Mouse (Mus musculus) kidney, postnatal 36 days (tissue): ENCODE measurements around the gene Pik3r3.
"Not testable (repeated sequence)": the region's sequence is repeated elsewhere in the genome, so short reads cannot be mapped to it uniquely, and the experiment has no call there.

Experiments
- DNase-seq, 2 experiments: peaks; one replicate each; pipeline ENCODE4 v3.0.0; 2021 to 2022; ENCODE audit warnings: mixed read lengths in 2 of 2

Pik3r3 gene

DNA sequence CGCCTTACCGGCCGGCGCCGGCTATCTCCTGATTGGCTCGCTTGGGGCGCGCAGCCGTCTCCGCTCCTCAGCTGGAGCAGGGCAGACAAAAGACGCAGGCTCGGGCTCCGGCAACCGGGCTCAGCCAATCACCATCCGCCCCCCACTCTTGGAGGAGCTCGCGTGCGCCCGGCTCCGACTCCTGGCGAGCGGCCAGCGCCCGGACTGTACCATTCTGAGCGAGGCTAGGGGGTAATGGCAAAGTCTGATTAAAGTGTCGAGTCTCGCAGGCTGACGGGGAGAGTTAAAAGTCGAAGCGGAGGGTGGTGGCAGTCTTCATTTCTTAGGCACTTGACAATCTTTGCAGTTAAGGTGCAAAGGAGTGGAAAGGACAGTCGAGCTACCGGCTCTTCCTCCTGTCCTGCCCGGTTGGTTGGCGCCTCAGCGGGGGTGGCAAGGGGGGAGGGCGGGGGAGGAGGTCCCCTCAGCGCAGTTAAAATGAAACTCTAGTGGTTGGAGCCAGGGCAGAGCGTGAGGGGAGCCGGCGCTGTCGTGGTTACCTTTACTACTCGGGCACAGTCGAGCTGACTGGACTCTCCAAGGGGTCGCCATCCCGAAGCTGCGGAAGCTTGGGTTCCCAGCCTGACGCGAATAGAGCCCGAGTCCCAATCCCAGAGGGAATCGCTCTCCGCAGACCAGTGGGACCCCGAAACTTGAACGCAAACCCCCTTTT, at the start of gene Pik3r3:
Gene Pik3r3, plus strand, starts transcription at position 479 of the 712 bp plus-strand sequence.
- DNase-seq, result peak; percentile 99

DNA sequence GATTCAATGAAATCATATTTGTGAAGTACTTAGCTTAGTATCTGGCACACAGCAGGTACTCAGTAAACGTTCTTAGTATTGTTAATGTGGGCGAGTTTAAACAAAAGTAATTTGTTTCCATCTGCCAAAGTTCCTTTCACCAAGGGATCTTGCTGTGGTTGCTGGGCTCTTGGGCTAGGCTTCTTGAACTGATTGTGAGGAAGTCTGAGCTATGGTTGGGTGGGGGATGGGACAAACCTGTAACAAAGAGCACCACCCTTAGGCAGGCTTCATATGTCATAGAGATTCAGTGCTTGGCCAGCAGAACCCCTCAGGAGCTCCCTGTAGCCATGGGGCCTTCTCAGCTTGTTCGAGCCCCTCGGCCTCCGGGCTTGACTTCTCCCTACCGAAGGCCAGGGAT, 48.3 kb upstream of the Pik3r3 start, which contains the start of the genes 1700042G07Rik and Gm49337:
Gene 1700042G07Rik, plus strand, starts transcription at position 301 of the 400 bp plus-strand sequence.
Gene Gm49337, plus strand, starts transcription at position 313 of the 400 bp plus-strand sequence.
- DNase-seq, result no peak

DNA sequence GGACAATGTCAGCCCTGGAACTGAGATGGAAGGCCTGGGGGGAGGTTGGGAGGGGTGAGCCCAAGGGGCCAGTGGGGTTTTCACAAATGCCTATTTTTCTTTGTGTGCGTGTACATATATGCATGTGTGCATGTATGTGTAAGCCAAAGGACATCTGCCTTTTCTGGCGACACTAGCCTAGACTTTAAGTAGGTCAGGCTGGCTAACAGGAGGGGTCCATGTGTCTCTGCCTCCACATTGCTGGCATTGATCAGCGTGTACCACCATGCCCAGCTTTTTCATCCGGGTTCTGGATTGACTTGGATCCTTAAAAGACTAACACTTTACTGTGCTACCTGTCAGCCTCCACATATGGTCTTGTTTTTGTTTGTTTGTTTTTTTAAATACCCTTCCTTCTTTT, 47.7 kb upstream of the Pik3r3 start:
- DNase-seq, result no peak

GRCm38 (mm10) chr4:116174466-116175116, 46.8 kb upstream of the Pik3r3 start:
- peak; percentile 71 to 77 for DNase-seq

DNA sequence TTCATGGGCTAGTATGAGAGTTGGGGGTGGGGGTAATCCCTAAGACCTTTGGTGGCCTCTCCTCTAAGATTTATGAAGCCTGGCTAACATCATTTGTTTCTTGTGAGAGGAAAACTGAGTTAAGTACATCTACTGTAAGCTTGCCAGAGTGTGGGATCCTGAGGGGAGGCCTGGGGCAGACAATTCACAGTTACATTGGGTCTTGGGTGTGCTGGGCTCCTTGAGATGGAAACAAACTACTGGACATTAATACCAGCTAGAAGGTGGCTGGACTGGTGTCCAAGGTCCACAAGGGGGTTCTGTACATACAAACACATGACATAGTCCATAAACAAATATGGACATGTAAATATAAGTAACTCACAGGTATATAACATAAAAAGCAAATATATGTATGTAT, 46.3 kb upstream of the Pik3r3 start:
- no peak for DNase-seq

- no peak for DNase-seq
Observed at GRCm38 (mm10) chr4:116175711-116176542, 45.5 kb upstream of the Pik3r3 start.

GRCm38 (mm10) chr4:116176543-116176988, 44.9 kb upstream of the Pik3r3 start:
- peak; percentile 84 to 89 for DNase-seq

- peak; percentile 85 to 89 for DNase-seq
Observed at GRCm38 (mm10) chr4:116177140-116177539, 44.3 kb upstream of the Pik3r3 start.

DNA sequence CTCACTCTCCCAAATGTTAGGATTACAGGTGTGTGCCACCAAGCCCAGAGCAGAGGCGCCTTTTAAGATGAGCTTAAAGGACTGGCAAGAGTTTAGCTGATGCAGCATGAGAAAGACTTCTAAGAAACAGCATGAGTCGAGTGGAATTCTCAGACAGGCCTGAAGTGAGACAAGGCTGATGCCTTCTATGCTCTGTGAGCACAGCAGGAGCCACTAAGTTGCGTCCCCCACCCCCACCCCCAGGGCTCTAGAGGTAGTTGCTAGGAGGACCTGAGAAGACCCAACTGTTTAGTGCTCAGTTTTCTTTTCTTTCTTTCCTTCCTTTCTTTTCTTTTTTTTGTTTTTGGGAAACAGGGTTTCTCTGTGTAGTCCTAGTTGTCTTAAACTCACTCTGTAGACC, 39.3 kb upstream of the Pik3r3 start:
- no peak for DNase-seq

- DNase-seq, result peak; percentile 64 to 65
Observed at GRCm38 (mm10) chr4:116182745-116183144, 38.7 kb upstream of the Pik3r3 start.

DNA sequence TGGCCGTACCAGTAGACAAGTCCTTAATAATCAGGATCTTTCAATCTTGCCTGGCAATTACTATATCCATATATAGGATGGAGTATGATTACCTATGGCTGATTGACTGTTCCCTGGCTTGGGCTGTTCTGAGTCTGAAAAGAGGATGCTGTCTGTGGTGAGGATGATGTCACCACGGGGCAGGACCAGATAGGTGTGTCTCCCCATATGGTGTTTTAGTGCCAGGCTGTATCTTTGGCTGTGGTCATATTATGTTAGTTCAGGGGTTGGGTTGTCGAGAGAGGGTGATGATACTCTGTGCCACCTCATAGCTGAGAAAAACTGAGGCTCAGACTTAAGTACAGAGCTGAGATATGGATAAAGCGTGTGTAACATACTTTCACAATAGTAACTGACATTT, 36.3 kb upstream of the Pik3r3 start:
- no peak for DNase-seq

DNA sequence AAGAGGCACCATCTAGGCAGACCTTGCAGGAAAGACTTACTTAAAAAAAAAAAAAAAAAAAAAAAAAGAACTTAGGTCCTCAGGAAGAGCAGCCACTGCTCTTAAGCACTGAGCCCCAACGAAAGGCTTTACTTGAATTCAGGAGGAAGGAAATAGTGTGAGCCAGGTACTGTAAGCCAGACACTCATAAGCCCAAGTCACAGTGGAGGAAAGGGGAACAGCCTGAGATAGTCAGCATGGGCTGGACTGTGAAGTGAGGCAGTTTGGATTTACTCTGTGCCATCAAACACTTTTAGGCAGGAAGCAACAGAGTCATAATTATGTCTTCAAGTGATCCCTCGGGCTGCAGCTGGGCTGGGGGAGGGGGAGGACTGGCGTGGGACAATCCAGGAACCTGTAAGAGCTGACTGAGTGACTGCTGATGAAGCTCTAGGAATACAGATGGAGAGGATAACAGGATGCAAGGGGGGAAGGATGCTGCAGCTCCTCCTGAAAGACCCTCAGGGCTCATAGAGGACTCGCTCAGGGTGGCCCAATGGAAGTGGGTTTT, 29.1 kb upstream of the Pik3r3 start:
- peak in 1 of 2 experiments; percentile 49 for DNase-seq

- DNase-seq, result no peak
Observed at GRCm38 (mm10) chr4:116193583-116194383, 27.6 kb upstream of the Pik3r3 start.

DNA sequence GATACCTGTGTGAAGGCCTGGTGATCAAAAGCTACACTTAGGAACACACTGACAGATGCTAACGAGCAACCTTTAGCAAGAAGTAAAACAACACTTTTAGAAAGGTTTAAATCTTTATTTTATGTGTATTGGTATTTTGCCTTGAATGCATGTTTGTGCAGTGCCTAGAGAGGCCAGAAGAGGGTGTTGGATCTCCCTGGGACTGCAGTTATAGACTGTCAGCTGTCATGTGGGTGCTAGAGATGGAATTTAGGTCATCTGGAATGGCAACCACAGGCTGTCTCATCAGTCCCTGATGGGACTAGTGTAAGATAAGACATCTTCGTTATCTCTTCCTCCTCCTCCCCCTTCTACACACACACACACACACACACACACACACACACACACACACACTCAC, 23.0 kb upstream of the Pik3r3 start:
- DNase-seq, result peak in 1 of 2 experiments; percentile 13

GRCm38 (mm10) chr4:116204422-116204821, 17.0 kb upstream of the Pik3r3 start:
- DNase-seq, result no peak

DNA sequence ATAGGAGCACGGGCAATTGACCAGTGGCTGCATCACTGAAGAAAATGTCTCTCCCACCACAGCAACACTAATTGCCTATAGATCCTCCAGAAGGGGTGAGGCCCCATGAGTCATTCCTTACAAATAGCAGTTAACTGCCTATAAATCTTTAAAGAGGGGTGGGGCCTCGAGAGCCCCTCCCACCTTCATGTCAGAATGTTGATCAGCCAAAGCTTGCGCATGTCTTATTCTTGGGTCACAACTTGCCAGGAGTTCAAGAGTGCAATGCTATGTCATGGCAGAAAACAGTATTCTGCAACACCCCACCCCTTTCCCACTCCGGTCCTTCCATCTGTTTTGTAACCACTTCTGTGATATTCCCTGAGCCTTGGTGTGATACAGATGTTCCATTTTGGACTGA, 14.9 kb upstream of the Pik3r3 start:
- DNase-seq, result no peak

DNA sequence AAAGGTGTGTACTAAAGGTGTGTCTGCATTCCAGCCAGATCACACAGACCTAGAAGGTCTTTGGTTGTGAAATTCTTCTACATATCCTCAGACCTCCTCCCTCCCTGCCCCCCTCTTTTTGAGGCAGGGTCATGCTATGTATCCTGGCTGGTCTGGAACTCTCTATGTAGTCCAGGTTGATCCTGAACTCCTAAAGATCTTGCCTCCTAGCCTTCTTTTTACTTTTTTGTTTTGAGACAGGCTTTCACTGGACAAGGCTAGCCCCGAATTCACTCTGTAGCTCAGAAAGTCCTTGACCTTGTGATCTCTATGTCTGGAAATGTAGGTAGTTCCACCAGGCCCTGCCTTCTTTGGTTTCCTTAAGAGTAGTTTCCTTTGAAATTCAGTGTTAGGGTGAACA, 12.5 kb upstream of the Pik3r3 start:
- no peak for DNase-seq

DNA sequence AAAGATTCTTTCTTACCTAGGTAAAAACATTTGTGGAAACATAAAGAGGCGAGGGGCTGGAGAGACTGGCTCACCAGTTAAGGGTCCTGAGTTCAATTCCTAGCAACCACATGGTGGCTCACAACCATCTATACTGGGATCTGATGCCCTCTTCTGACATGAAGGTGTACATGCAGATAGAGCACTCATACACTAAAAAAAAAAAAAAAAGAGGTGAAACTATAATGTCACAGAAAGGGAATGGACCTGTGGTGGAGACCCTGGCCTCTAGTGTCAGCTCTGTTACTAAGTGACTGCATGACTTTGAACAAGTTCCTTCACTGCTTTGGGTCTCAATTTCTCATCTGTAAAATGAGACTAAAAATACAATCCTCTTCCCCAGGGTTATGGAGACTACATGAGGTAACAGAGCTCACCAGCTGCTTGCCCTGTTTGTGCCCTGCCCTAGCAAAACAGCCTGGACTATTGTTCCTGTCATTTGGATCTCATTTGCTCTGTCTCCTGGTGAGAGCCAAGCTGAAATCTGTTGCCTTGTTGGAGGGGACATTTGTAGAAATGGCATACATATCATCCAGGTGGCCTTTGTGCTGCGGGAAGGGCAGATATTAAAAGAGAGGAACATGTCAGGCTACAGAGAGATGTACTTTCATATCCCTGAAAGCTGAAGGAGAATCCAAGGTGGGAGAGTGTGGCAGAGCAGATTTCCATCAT, 5.4 kb upstream of the Pik3r3 start:
- DNase-seq, result no peak

GRCm38 (mm10) chr4:116217046-116217445, 4.4 kb upstream of the Pik3r3 start:
- DNase-seq, result peak; percentile 11 to 34

GRCm38 (mm10) chr4:116217661-116218060, 3.8 kb upstream of the Pik3r3 start:
- DNase-seq, result not testable (repeated sequence)

DNA sequence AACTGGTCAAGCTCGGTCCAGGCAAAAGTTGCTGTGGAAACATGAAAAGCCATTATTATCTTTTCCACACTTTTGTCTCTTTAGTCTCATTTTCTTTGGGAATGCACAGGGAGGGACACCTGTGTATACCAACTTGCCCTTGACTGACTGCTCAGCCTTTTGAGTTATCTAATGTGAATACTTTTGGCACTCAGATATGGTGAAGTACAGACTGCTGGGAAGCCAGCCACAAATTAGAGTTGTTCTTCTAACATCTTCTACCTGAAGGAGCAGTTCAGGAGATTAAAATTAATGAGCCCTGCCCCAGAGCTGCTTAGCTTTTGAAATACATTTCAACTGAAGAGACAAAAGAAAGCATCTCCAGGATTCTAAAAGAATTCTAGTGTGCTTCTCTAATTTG, 2.4 kb upstream of the Pik3r3 start:
- DNase-seq, result no peak
